Mouse (Mus musculus) forebrain, embryonic 16.5 days (tissue): ENCODE measurements around the gene Nt5c1a. TPM values are rescaled to one million over a fixed set of nuclear protein-coding genes. Genes with fewer than 3 reads are reported as not detected.

Experiments
- ATAC-seq: fragments of 200-750 bp; cut with Nextera tagmentation; 2 replicates; pipeline ENCODE4 v1.8.0; 2017; ENCODE audit warnings: mild to moderate bottlenecking, moderate library complexity
- H3K27ac ChIP-seq: fragments of 300-500 bp; sonication (generic); 2 replicates; pipeline ENCODE4 v1.5.1; 2014; ENCODE audit warnings: low read length, control low read depth
- H3K27me3 ChIP-seq: fragments of 300-500 bp; sonication (generic); replicated peaks from 2 replicates; pipeline ENCODE4 v1.6.1; 2014; ENCODE audit warnings: low read length; ENCODE audit not compliant: control insufficient read depth, insufficient read depth
- H3K36me3 ChIP-seq: fragments of 300-500 bp; sonication (generic); 2 replicates; pipeline ENCODE4 v1.6.1; 2014; ENCODE audit not compliant: control insufficient read depth, insufficient read depth
- H3K4me1 ChIP-seq: fragments of 300-500 bp; sonication (generic); replicated peaks from 2 replicates; pipeline ENCODE4 v1.6.1; 2014; ENCODE audit warnings: low read length; ENCODE audit not compliant: control insufficient read depth, insufficient read depth
- H3K4me2 ChIP-seq: fragments of 300-500 bp; sonication (generic); 2 replicates; pipeline ENCODE4 v1.6.1; 2014; ENCODE audit warnings: mild to moderate bottlenecking, low read length, control low read depth
- H3K4me3 ChIP-seq: fragments of 300-500 bp; sonication (generic); replicated peaks from 2 replicates; pipeline ENCODE4 v1.5.1; 2014; ENCODE audit warnings: mild to moderate bottlenecking, low read length, control low read depth
- H3K9ac ChIP-seq: fragments of 300-500 bp; sonication (generic); replicated peaks from 2 replicates; pipeline ENCODE4 v1.6.1; 2014; ENCODE audit warnings: low read depth, low read length, control low read depth
- H3K9me3 ChIP-seq: fragments of 300-500 bp; sonication (generic); 2 replicates; pipeline ENCODE4 v1.6.1; 2016; ENCODE audit warnings: low read length; ENCODE audit not compliant: control insufficient read depth
- WGBS: fragments of 180-500 bp; shearing (Covaris S2); extraction: QIAGEN DNeasy Blood & Tissue Kit; methylation state at CpG from one replicate; pipeline ENCODE4 v1.1.7; 2014; 5-methylcytosine and 5-hydroxymethylcytosine counted together
- polyA plus RNA-seq: library from polyadenylated mRNA; unstranded; fragments of >200 nt; fragmentation: Nextera tagmentation; extraction: Ambion mirVana; gene quantifications from 2 replicates; pipeline ENCODE4 v1.2.1, GENCODE M21; 2015

Gene Nt5c1a
- polyA plus RNA-seq, 1 experiment from 2014 or later: not detected

- Histone ChIP-seq H3K27me3 (peaks cover 14% of the 10 kb centered on the region), H3K4me1 (peaks cover 12% of the 10 kb centered on the region), H3K9ac (no peak overlapping the region), H3K36me3 (no peaks in the 10 kb centered on the region), H3K9me3 (no peaks in the 10 kb centered on the region), H3K27ac (no peak overlapping the region), H3K4me3 (no peak overlapping the region; the same call in 1 of the 2 replicates), H3K4me2 (peak overlapping the region; percentile 73; the same call in 1 of the 2 replicates)
- no peak for ATAC-seq
- WGBS: 15% methylated on average over 8 of the region's 8 CpGs
These were observed 753 bp downstream of the Nt5c1a start for GRCm38 (mm10) chr4:123202094-123202420.

- no peak overlapping the region for H3K27ac ChIP-seq
- no peaks in the 10 kb centered on the region for H3K4me1 ChIP-seq
- H3K27me3 ChIP-seq: peaks cover 2% of the 10 kb centered on the region; the same call in 1 of the 2 replicates
- no peaks in the 10 kb centered on the region for H3K9me3 ChIP-seq
- H3K9ac ChIP-seq: no peak overlapping the region
- WGBS: 86% methylated on average over 5 of the region's 5 CpGs
- H3K4me2 ChIP-seq: no peak overlapping the region
- ATAC-seq: no peak
- H3K36me3 ChIP-seq: no peaks in the 10 kb centered on the region
- no peak overlapping the region for H3K4me3 ChIP-seq
These were observed 6.0 kb downstream of the Nt5c1a start for GRCm38 (mm10) chr4:123207337-123207736.

GRCm38 (mm10) chr4:123210996-123211395, 9.7 kb downstream of the Nt5c1a start:
- H3K4me2 ChIP-seq: no peak overlapping the region
- no peak for ATAC-seq
- H3K4me3 ChIP-seq: no peak overlapping the region
- H3K9me3 ChIP-seq: no peaks in the 10 kb centered on the region
- 0 out of 2 replicates have a peak, but pooled peaks cover 2% of the 10 kb centered on the region for H3K4me1 ChIP-seq
- H3K27me3 ChIP-seq: no peaks in the 10 kb centered on the region
- H3K36me3 ChIP-seq: no peaks in the 10 kb centered on the region
- 57% methylated on average over 8 of the region's 8 CpGs for WGBS
- no peak overlapping the region for H3K27ac ChIP-seq
- no peak overlapping the region for H3K9ac ChIP-seq

GRCm38 (mm10) chr4:123211453-123211852, 10.1 kb downstream of the Nt5c1a start:
- no peak for ATAC-seq
- no peak overlapping the region for H3K4me2 ChIP-seq
- 66% methylated on average over 5 of the region's 5 CpGs for WGBS
- H3K27ac ChIP-seq: no peak overlapping the region
- H3K9me3 ChIP-seq: no peaks in the 10 kb centered on the region
- H3K4me3 ChIP-seq: no peak overlapping the region
- H3K4me1 ChIP-seq: 0 out of 2 replicates have a peak, but pooled peaks cover 2% of the 10 kb centered on the region
- no peaks in the 10 kb centered on the region for H3K36me3 ChIP-seq
- no peak overlapping the region for H3K9ac ChIP-seq
- no peaks in the 10 kb centered on the region for H3K27me3 ChIP-seq

- Histone ChIP-seq H3K9ac (no peak overlapping the region), H3K27me3 (no peaks in the 10 kb centered on the region), H3K4me1 (0 out of 2 replicates have a peak, but pooled peaks cover 2% of the 10 kb centered on the region), H3K9me3 (no peaks in the 10 kb centered on the region), H3K4me2 (no peak overlapping the region), H3K4me3 (no peak overlapping the region), H3K27ac (no peak overlapping the region), H3K36me3 (no peaks in the 10 kb centered on the region)
- 42% methylated on average over 2 of the region's 2 CpGs for WGBS
- 0 out of 2 replicates have a peak, but pooled peaks have one; percentile 21 for ATAC-seq
These were observed 11.0 kb downstream of the Nt5c1a start for GRCm38 (mm10) chr4:123212330-123212729.

GRCm38 (mm10) chr4:123213975-123214374, 12.7 kb downstream of the Nt5c1a start:
- no peaks in the 10 kb centered on the region for H3K27me3 ChIP-seq
- H3K9me3 ChIP-seq: no peaks in the 10 kb centered on the region
- H3K4me2 ChIP-seq: no peak overlapping the region
- no peak for ATAC-seq
- 94% methylated on average over 9 of the region's 9 CpGs for WGBS
- H3K4me1 ChIP-seq: 0 out of 2 replicates have a peak, but pooled peaks cover 2% of the 10 kb centered on the region
- H3K27ac ChIP-seq: no peak overlapping the region
- H3K9ac ChIP-seq: no peak overlapping the region
- H3K36me3 ChIP-seq: no peaks in the 10 kb centered on the region
- H3K4me3 ChIP-seq: no peak overlapping the region

- Histone ChIP-seq H3K9ac (no peak overlapping the region), H3K27ac (peak overlapping the region; percentile 42; the same call in 1 of the 2 replicates), H3K4me1 (0 out of 2 replicates have a peak, but pooled peaks cover 2% of the 10 kb centered on the region), H3K36me3 (no peaks in the 10 kb centered on the region), H3K27me3 (no peaks in the 10 kb centered on the region), H3K4me3 (no peak overlapping the region), H3K4me2 (no peak overlapping the region), H3K9me3 (no peaks in the 10 kb centered on the region)
- 62% methylated on average over 1 of the region's 1 CpGs for WGBS
- peak; percentile 72 for ATAC-seq
These were observed 14.1 kb downstream of the Nt5c1a start for GRCm38 (mm10) chr4:123215367-123215766.

GRCm38 (mm10) chr4:123216782-123217181, 15.5 kb downstream of the Nt5c1a start:
- WGBS: 14% methylated on average over 1 of the region's 1 CpGs
- Histone ChIP-seq H3K27ac (no peak overlapping the region), H3K36me3 (no peaks in the 10 kb centered on the region), H3K4me2 (no peak overlapping the region), H3K9ac (no peak overlapping the region), H3K4me1 (0 out of 2 replicates have a peak, but pooled peaks cover 2% of the 10 kb centered on the region), H3K4me3 (no peak overlapping the region), H3K27me3 (no peaks in the 10 kb centered on the region), H3K9me3 (no peaks in the 10 kb centered on the region)
- ATAC-seq: no peak

GRCm38 (mm10) chr4:123219720-123220357, 18.5 kb downstream of the Nt5c1a start:
- ATAC-seq: peak; percentile 85
- 72% methylated on average over 15 of the region's 15 CpGs for WGBS

More at GRCm38 (mm10) chr4:123219720-123220357, 18.5 kb downstream of the Nt5c1a start:
- H3K9ac ChIP-seq: no peak overlapping the region
- H3K36me3 ChIP-seq: no peaks in the 10 kb centered on the region
- H3K4me1 ChIP-seq: 0 out of 2 replicates have a peak, but pooled peaks cover 2% of the 10 kb centered on the region
- no peaks in the 10 kb centered on the region for H3K27me3 ChIP-seq
- no peak overlapping the region for H3K4me3 ChIP-seq
- no peak overlapping the region for H3K4me2 ChIP-seq
- H3K27ac ChIP-seq: no peak overlapping the region
- H3K9me3 ChIP-seq: no peaks in the 10 kb centered on the region
